Mouse (Mus musculus) ES-Bruce4 (cell line): ENCODE measurements around the gene Gm20683.

ENCODE experiments used
- CTCF ChIP-seq: IDR thresholded peaks from one replicate; pipeline ENCODE4 v1.8.1; 2011; ENCODE audit warnings: low read depth, low read length
- EP300 ChIP-seq: IDR thresholded peaks from 2 replicates; pipeline ENCODE4 v1.6.1; 2011; ENCODE audit warnings: low read depth, low read length; ENCODE audit not compliant: insufficient read depth
- POLR2A ChIP-seq: IDR thresholded peaks from one replicate; pipeline ENCODE4 v1.8.1; 2011; ENCODE audit warnings: low read length; ENCODE audit not compliant: insufficient read depth

GRCm38 (mm10) chr17:25786280-25786679, 55.3 kb downstream of the Gm20683 start, which contains the start of gene Ccdc78:
- TF ChIP-seq CTCF (no peak), POLR2A (no peak), EP300 (no peak)
